Mouse (Mus musculus) erythroblast, embryonic 14.5 days (primary cell): Measurements from ENCODE around the gene Sirt4.

Source experiments
- GATA1 ChIP-seq: IDR thresholded peaks from 2 replicates; pipeline ENCODE4 v1.6.1; 2012; ENCODE audit warnings: low read length, inconsistent platforms, mixed read lengths
- TAL1 ChIP-seq: IDR thresholded peaks from 3 replicates; pipeline ENCODE4 v1.6.1; 2012; ENCODE audit warnings: low read length, inconsistent platforms, mixed read lengths

GRCm38 (mm10) chr5:115455838-115456237 is 28.7 kb downstream of the Sirt4 start:
- TF ChIP-seq GATA1 (no peak), TAL1 (no peak)
